Mouse (Mus musculus): ENCODE measurements around the gene Gm4131.

GRCm38 (mm10) chr14:62454136-62454535, 112.6 kb downstream of the Gm4131 start:
- TF ChIP-seq CTCF (IDR thresholded peaks at IDR 0.05; ENCODE audit: control insufficient read depth, insufficient read depth, low read length): no peak
- TF ChIP-seq POLR2A (IDR thresholded peaks at IDR 0.05; ENCODE audit: borderline replicate concordance, control insufficient read depth, low read depth, low read length): no peak
